Mouse (Mus musculus) brown adipose tissue, adult 24 weeks (tissue): Measurements from ENCODE around the gene Alcam. TPM values are rescaled to one million over a fixed set of nuclear protein-coding genes. Genes with fewer than 3 reads are reported as not detected.

Experiments
- H3K27ac ChIP-seq: fragments of 200-500 bp; replicated peaks from 2 replicates; pipeline ENCODE4 v1.5.1; 2012; ENCODE audit warnings: low read depth, mild to moderate bottlenecking, low read length
- H3K4me1 ChIP-seq: fragments of 200-500 bp; 2 replicates; pipeline ENCODE4 v1.6.1; 2012; ENCODE audit warnings: low read length, mixed read lengths; ENCODE audit not compliant: control insufficient read depth, insufficient read depth, insufficient read length
- H3K4me3 ChIP-seq: fragments of 200-500 bp; 2 replicates; pipeline ENCODE4 v1.5.1; 2012; ENCODE audit warnings: low read depth, mild to moderate bottlenecking, low read length, moderate library complexity; ENCODE audit not compliant: insufficient read depth
- polyA plus RNA-seq: library from polyadenylated mRNA; stranded (reverse); fragments of >200 nt; gene quantifications from 2 replicates; pipeline ENCODE4 v1.2.4, GENCODE M21; 2012; ENCODE audit not compliant: missing spikeins, insufficient read depth, insufficient read length

The Alcam gene
- polyA plus RNA-seq, 1 experiment: 2.3 TPM

DNA sequence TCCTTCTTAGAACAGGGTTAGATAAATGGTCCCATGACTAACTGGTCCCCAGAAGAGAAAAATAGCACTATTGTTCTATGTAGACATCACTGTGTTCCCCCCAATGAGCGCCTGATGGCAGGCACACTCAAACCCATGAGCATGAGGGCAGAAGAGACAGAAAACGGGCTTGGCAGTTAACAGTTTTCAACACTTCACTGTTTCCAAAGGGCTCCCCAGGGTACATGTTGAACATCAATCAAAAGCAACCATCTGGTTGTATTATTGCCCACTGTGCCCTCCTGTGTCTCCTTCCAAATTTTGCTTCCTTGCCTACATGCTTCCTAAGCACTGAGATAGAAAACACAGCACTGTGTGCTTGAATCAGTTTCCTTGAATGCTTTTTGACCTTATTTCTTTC, 173.7 kb downstream of the Alcam start:
- no peaks in the 10 kb centered on the region for H3K4me1 ChIP-seq
- H3K4me3 ChIP-seq: no peak overlapping the region
- H3K27ac ChIP-seq: no peak overlapping the region

DNA sequence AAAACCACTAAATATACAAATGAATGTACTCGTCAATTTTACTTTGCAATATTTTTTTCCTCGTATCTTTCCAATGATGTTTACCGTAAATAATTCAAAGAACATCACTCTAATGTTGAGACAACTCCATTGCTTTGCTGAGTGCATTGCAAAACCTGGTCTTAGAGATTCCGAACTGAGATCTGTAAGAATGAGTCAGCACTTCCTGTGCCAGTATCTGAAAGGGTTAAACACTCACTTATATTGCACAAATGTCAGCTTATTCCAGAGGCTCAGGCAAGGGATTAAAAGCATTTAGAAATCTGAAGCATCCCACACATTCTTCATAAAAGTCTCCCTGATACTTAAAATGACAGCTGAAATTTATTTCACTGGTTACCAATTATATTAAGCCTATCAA, 188.8 kb downstream of the Alcam start:
- Histone ChIP-seq H3K4me3 (no peak overlapping the region), H3K27ac (no peak overlapping the region), H3K4me1 (no peaks in the 10 kb centered on the region)

DNA sequence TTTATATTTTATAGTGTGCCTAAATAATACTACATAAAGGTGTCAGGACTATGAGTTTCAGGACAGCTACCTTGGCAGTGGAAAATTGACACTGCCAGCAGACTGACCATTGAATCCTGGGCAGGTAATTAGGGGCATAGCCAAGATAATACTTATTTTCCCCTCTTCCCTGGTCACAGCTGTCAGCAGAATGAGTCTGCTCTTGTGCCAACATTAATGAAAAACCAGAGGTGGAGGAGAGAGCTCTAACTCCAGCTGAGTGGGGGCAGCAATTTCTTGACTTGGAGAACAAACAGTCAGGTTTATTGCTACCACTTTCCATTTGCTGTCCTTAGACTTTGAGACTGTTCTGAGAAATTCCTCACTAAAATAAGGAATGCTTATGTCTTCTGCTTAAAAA, 190.1 kb downstream of the Alcam start:
- no peak overlapping the region for H3K27ac ChIP-seq
- no peak overlapping the region for H3K4me3 ChIP-seq
- H3K4me1 ChIP-seq: no peaks in the 10 kb centered on the region

DNA sequence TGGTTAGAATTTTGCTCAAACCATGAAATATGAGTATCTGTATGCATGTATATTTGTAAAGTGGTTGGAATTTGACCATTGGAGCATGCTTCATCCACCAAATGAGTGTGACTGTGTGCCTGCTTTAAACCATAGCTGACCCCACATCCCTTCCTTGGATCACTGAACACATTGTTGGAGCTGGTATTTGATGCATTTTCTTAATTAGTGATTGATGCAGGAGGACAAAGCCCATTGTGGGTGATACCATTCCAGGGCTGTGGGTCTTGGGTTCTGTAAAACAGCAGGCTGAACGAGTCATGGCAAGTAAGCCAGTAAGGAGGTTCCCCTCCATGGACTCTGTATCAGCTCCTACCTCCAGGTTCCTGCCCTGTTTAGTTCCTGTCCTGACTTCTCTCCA, 191.3 kb downstream of the Alcam start:
- Histone ChIP-seq H3K27ac (no peak overlapping the region), H3K4me3 (no peak overlapping the region)

DNA sequence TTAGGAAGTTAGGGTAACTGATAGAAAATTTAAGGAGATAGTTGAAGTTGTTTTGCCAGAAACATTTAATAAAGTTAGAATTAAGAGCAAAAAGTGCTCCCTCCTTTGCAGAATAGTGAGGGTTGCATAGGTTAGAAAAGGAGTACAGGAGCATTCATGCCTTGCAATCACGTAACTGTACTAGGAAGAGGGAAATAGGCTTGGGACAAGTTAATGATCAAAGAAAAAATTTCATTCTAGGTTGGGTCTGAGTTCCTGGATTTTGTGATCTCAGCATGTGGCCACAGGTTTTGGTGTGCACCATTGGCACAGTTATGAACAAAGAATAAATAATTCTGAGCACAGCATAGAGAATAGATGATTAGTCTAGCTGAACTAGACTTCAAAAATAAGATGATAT, 192.1 kb downstream of the Alcam start:
- no peak overlapping the region for H3K4me3 ChIP-seq
- H3K4me1 ChIP-seq: no peaks in the 10 kb centered on the region
- no peak overlapping the region for H3K27ac ChIP-seq

More for the DNA sequence above, 191.3 kb downstream of the Alcam start:
- H3K4me1 ChIP-seq: no peaks in the 10 kb centered on the region

DNA sequence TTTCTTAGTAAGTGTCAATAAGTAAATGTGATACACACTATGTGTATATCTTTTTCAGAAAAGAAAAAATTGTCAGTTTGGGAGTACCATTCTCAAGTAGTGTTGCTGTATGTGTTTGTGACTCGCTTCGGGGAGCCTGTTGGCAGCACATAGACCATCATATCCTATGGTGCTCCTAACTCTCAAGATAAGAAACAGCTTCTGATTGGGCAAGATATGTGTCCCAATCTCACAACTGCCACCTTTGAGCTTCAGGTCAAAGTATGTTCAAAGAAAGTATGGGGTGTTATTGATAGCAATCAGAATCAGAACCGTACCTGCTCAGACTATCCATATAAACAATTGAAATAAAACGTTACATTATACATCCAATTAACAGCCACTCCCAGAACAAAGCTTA, 202.9 kb downstream of the Alcam start:
- H3K4me1 ChIP-seq: no peaks in the 10 kb centered on the region
- H3K4me3 ChIP-seq: no peak overlapping the region
- no peak overlapping the region for H3K27ac ChIP-seq

DNA sequence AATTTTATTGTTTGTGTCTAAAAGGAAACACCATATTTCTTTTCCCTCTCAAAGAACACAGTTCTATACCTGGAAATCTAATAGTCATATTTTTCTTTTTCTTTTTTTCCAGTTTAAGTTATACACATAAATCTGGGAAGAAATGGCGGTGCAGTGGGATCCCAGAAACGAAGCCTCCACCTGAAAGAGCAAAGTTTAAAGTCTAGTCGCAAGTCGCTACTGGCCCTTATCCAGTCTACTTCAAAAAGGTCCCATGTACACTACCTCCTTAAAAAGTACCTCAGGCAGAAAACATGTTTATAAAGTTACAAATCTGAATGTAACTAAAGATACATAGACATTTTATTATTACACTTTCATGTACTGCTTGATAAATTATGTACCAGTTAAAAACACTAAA, 203.7 kb downstream of the Alcam start:
- Histone ChIP-seq H3K27ac (no peak overlapping the region), H3K4me3 (no peak overlapping the region), H3K4me1 (no peaks in the 10 kb centered on the region)

DNA sequence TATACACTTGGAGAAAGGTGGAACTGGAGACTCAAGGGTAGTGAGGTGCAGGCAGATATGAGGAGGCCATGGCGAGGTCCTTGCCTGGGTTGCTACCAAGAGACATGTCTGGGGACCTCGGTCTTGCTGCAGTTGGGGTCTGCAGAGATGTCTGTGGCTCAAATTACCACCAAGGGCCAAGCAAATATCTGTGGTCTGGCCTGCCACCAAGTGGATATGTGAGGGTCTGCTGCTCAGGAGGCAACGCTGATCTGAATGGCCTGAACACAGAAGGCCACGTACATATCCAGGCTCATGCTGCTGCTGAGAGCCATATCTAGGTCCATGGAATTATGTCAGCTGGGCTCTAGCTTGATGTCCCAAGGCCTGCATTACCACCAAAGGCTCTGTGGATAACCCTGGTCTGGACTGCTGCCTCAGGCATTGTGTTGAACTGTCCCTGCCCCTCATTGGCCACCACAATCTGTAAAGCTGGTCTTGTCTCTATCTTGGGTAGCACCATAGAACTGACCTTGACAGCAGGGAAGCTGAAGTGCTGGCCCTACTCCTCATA, 210.4 kb downstream of the Alcam start:
- no peaks in the 10 kb centered on the region for H3K4me1 ChIP-seq
- H3K27ac ChIP-seq: no peak overlapping the region
- no peak overlapping the region for H3K4me3 ChIP-seq

DNA sequence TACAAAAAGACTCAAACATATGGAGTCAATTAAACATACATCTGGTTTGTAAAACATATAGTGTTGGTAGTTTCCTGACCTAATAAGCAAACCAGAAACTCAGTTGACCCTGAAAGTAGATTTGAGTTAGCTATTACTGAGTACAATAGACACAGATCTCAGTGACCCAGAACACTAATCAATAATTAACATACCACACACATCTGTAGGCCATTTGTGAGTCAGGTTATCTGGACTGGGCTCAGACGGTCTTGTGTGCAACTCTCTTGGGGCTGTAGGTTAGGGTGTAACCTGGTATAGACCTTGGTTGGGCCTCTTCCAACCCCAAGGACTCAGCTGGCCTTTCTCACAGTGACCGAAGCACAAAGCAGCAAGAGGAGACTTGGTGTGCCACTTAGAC, 211.7 kb downstream of the Alcam start:
- H3K27ac ChIP-seq: no peak overlapping the region
- no peak overlapping the region for H3K4me3 ChIP-seq
- no peaks in the 10 kb centered on the region for H3K4me1 ChIP-seq

DNA sequence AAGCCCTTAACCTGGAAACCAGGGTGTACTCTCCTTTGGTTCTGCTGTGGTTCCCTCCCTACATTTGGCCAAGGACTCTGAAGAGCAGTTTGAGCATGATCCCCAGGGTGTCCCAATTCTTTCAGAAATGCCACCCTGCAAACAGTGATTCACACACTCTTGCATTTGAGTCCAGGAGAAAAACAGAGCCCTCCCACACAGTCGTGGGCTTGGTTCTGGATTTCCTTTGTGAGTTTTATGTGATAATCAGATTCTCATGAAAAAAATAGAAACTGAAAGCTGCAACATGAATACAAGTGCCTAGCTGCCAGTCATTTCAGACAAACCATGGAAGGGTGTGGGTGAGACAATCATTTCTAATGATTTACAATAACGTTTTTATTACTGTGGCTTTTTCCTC, 223.9 kb downstream of the Alcam start:
- Histone ChIP-seq H3K4me3 (no peak overlapping the region), H3K4me1 (no peaks in the 10 kb centered on the region), H3K27ac (no peak overlapping the region)

DNA sequence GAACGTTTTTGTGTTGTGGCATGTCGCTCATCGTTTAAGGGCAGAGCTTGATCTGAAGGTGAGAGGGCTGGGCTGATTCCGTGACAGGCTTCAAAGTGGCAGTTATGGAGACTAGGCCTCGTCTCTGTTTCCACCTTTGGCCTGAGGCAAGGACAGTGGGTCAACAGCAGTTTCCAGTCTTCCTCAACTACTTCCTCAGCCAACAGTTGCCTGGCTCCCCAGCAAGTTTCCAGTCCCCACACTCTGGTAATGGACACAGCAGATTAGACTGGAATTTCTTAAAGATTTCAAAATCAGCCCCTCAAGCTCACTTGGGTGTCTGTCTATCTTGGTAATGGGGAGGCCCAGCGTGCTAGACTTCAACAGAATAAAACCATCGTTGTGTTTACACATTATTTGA, 224.4 kb downstream of the Alcam start:
- no peak overlapping the region for H3K4me3 ChIP-seq
- no peak overlapping the region for H3K27ac ChIP-seq
- no peaks in the 10 kb centered on the region for H3K4me1 ChIP-seq

DNA sequence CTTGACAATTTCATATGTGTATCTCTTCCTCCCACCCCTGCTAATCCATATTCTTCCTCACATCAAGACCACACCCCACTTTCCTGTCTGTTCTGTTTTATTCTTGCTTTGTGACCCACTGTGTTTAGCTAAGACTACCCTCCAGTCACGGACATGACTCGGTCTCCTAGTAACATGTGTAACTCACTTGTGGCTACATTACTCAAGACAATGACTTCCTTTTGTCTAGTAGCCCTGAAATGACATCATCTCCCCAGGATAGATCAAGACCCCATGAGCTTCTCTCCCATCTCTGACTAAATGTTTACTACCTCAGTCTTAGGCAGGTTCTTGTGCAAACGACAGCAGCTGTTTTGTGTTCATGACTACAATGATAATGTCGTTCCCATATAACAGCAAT, 231.0 kb downstream of the Alcam start:
- Histone ChIP-seq H3K4me1 (no peaks in the 10 kb centered on the region), H3K27ac (no peak overlapping the region), H3K4me3 (no peak overlapping the region)

DNA sequence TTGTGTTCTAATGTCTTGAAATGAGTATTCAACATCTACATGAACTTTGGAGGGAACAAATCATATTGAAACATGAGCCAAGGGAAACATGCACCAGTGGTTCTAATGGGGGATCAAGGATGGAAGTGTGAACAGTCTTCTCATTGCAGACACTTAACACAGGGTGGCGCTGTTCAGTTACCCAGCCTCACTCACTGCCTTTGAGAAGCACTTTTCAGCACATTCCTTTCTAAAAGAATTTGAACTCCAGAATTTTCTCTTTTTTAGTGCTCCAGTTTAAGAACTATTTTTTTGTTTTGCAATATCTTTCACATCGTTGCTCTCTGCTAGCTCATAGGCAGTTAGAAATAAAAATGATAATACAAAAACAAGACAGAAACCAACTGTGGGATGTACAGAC, 234.8 kb downstream of the Alcam start:
- Histone ChIP-seq H3K4me1 (no peaks in the 10 kb centered on the region), H3K4me3 (no peak overlapping the region), H3K27ac (no peak overlapping the region)

DNA sequence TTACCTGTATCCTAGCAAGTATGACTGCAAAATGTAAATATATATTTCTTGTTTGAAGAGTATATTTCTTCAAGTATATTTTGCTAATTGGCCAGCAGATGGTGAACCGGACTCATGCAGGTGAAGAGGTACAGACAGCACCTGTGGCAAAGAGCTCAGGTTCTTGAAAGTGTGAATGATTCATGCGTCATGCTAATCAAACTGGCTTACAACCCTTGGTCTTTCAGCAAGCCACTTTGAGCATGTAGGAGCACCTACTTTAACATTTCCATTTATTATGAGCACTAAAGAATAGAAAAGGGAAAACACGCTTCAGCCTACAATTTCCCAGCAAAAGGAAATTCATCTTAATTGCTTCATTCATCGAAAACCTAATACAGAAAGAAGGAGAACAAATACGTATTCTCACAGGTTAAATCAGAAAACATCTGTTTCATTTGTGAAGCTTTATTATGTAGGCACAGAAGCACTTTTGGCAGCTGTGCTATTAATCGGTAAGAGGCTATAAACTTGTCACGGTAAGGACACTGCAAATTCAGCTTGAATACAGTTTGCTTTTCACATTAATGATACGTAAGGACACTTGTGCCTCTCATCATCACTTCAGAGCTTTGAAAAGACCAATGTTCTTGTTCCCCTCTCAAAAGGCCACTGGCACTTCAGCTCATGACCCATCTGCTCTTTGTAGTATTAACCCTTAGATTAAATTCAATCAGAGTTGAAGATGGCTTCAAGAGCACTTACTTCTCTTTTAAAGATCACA, 242.8 kb downstream of the Alcam start:
- Histone ChIP-seq H3K4me1 (no peaks in the 10 kb centered on the region), H3K27ac (no peak overlapping the region), H3K4me3 (no peak overlapping the region)

DNA sequence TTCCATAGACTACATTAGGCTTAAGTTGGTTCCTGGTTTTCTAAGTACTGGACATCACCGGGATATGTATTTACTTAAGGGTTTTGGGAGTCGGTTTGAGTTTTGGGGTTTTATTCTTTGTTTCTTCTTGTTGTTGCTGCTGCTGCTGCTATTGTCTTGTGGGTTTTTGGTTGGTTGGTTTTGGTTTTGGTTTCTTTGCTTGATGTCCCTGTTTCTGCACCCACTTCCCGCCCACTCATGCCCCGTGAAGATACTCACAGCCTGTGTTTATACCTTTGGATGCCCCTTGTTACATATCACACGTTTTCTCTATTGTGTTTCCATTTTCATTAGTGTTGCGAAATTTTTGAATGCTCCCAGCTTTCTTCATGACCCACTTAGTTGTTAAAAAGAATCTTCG, 253.8 kb downstream of the Alcam start:
- Histone ChIP-seq H3K4me3 (no peak overlapping the region), H3K27ac (no peak overlapping the region), H3K4me1 (no peaks in the 10 kb centered on the region)
